29 mouse cellular contexts compared by ENCODE assay signal in the genomic region with DNA sequence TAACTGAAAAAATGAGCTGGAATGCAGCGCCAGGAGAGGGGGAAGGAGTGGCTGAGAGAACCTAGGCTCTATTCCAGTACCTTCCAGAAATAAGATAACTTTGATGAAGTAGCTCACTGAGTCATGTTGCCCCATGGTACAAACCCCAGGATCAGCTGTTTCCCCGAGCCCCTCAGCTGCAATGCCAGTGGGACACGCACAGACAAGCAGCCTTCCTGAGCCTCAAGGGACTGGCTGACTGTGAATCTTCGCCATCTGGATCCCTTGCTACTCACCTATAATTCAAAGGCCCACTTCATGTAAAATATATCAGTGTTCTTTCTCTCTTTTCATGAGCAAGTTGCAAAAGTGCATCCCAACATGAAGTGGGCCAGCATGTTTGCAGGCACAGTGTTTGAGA.
"Had no signal": no experiment of that assay in that cellular context is flagged by ENCODE, and none has a peak within 500 bp of the region (broad histone marks: within the 10 kb centered on the region; RNA-seq: fewer than 3 reads in every experiment).

No protein-coding gene starts in this region.

- H3K4me3 ChIP-seq: embryonic facial prominence, embryonic 12.5 days; embryonic facial prominence, embryonic 13.5 days; embryonic facial prominence, embryonic 15.5 days; erythroblast, embryonic 14.5 days; forebrain, embryonic 10.5 days; forebrain, embryonic 12.5 days; forebrain, embryonic 13.5 days; forebrain, embryonic 15.5 days; gastrocnemius, adult 2 months; heart, adult 2 months; heart, embryonic 10.5 days had no signal

- DNase-seq: cerebellum, adult 8-10 months; cerebellum, adult 9-10 months; cerebellum, adult 9-11 months; cerebellum, postnatal 10 days; cerebellum, postnatal 14 days; cerebellum, postnatal 25 days; cerebellum, postnatal 36 days; embryo, embryonic 11 days; forebrain, postnatal 0 days; gastrocnemius, adult 2 months; gastrocnemius, postnatal 10 days; gastrocnemius, postnatal 14 days; gastrocnemius, postnatal 25 days; gastrocnemius, postnatal 36 days; heart, adult 11 months; heart, adult 18-20 months; heart, adult 2 months had no signal

- H3K9ac ChIP-seq: embryonic facial prominence, embryonic 12.5 days; embryonic facial prominence, embryonic 13.5 days; embryonic facial prominence, embryonic 15.5 days; forebrain, embryonic 12.5 days; forebrain, embryonic 13.5 days; forebrain, embryonic 15.5 days; forebrain, postnatal 0 days had no signal

- H3K36me3 ChIP-seq: embryonic facial prominence, embryonic 12.5 days; embryonic facial prominence, embryonic 13.5 days; embryonic facial prominence, embryonic 15.5 days; forebrain, embryonic 10.5 days; forebrain, embryonic 12.5 days; forebrain, embryonic 15.5 days; heart, embryonic 10.5 days had no signal

- H3K4me2 ChIP-seq: embryonic facial prominence, embryonic 12.5 days; embryonic facial prominence, embryonic 13.5 days; embryonic facial prominence, embryonic 15.5 days; forebrain, embryonic 12.5 days; forebrain, embryonic 13.5 days; forebrain, embryonic 15.5 days; heart, embryonic 11.5 days had no signal

- H3K4me1 ChIP-seq: embryonic facial prominence, embryonic 12.5 days; embryonic facial prominence, embryonic 13.5 days; embryonic facial prominence, embryonic 15.5 days; forebrain, embryonic 15.5 days; heart, embryonic 10.5 days had no signal

- H3K27me3 ChIP-seq: embryonic facial prominence, embryonic 12.5 days; embryonic facial prominence, embryonic 13.5 days; embryonic facial prominence, embryonic 15.5 days; forebrain, embryonic 12.5 days; forebrain, embryonic 13.5 days; forebrain, embryonic 15.5 days had no signal

- H3K9me3 ChIP-seq: embryonic facial prominence, embryonic 12.5 days; embryonic facial prominence, embryonic 13.5 days; embryonic facial prominence, embryonic 15.5 days; forebrain, embryonic 10.5 days; forebrain, embryonic 12.5 days; forebrain, embryonic 13.5 days; forebrain, embryonic 15.5 days; heart, embryonic 10.5 days had no signal

- H3K27ac ChIP-seq: embryonic facial prominence, embryonic 12.5 days; embryonic facial prominence, embryonic 13.5 days; embryonic facial prominence, embryonic 15.5 days; forebrain, embryonic 10.5 days; forebrain, embryonic 12.5 days; forebrain, embryonic 13.5 days; forebrain, embryonic 15.5 days; gastrocnemius, adult 2 months; heart, adult 2 months; heart, embryonic 10.5 days had no signal

- ATAC-seq: forebrain, embryonic 13.5 days; forebrain, embryonic 14.5 days; forebrain, embryonic 15.5 days; forebrain, embryonic 16.5 days; forebrain, postnatal 0 days had no signal
